Mouse (Mus musculus): ENCODE data around the gene Lao1. TPM values are rescaled to one million over a fixed set of nuclear protein-coding genes. Genes with fewer than 3 reads are reported as not detected.

Gene Lao1
- not detected for polyA plus RNA-seq (2017; shearing (Covaris generic))

GRCm38 (mm10) chr4:118961141-118961628 is at the start of gene Lao1:
Gene Lao1, plus strand, starts transcription at chr4:118961578.

GRCm38 (mm10) chr4:118917365-118917764 is 44.0 kb upstream of the Lao1 start, which contains the start of gene Olfr1329:
Gene Olfr1329, minus strand, starts transcription at chr4:118917465.

GRCm38 (mm10) chr4:118938512-118938911 is 22.9 kb upstream of the Lao1 start, which contains the start of gene Olfr1328:
Gene Olfr1328, minus strand, starts transcription at chr4:118938612.

Other genes with a start within 250 kb of the Lao1 start
- 0.07 TPM for gene Olfr1340, start 241.4 kb upstream of the Lao1 start, polyA plus RNA-seq (2017; shearing (Covaris generic))
- gene Olfr1339, start 229.4 kb upstream of the Lao1 start, polyA plus RNA-seq (2017; shearing (Covaris generic)) = not detected
- gene Olfr1338, start 202.8 kb upstream of the Lao1 start, polyA plus RNA-seq (2017; shearing (Covaris generic)) = not detected
- gene Olfr1337, start 179.0 kb upstream of the Lao1 start, polyA plus RNA-seq (2017; shearing (Covaris generic)) = not detected
- not detected for gene Olfr1335, start 151.6 kb upstream of the Lao1 start, polyA plus RNA-seq (2017; shearing (Covaris generic))
- not detected for gene Olfr1333, start 125.3 kb upstream of the Lao1 start, polyA plus RNA-seq (2017; shearing (Covaris generic))
- not detected for gene Olfr1331, start 96.9 kb upstream of the Lao1 start, polyA plus RNA-seq (2017; shearing (Covaris generic))
- gene Olfr1330, start 73.0 kb upstream of the Lao1 start, polyA plus RNA-seq (2017; shearing (Covaris generic)) = not detected
- gene Olfr1329, start 44.1 kb upstream of the Lao1 start, polyA plus RNA-seq (2017; shearing (Covaris generic)) = not detected
- gene Olfr1328, start 23.0 kb upstream of the Lao1 start, polyA plus RNA-seq (2017; shearing (Covaris generic)) = not detected
- gene Slc2a1, start 147.1 kb downstream of the Lao1 start, polyA plus RNA-seq (2017; shearing (Covaris generic)) = 54.3 TPM
- gene Zfp691, start 212.6 kb downstream of the Lao1 start, polyA plus RNA-seq (2017; shearing (Covaris generic)) = 2.1 TPM
- gene Ermap, start 228.4 kb downstream of the Lao1 start, polyA plus RNA-seq (2017; shearing (Covaris generic)) = 0.53 TPM
- 67.0 TPM for gene Svbp, start 233.7 kb downstream of the Lao1 start, polyA plus RNA-seq (2017; shearing (Covaris generic))